Mouse (Mus musculus): ENCODE results near the gene Haghl. TPM values are rescaled to one million over a fixed set of nuclear protein-coding genes. Genes with fewer than 3 reads are reported as not detected.

The Haghl gene
- polyA plus RNA-seq, 1 experiment from 2014 or later = 121 TPM

- Histone ChIP-seq H3K4me1 (peaks cover 14% of the 10 kb centered on the region), H3K4me3 (peak within 1 kb of the TSS; percentile 68), H3K9ac (replicated peaks) (peak within 1 kb of the TSS; percentile 78), H3K4me2 (replicated peaks) (peak within 1 kb of the TSS; percentile 72), H3K27me3 (no peaks in the 10 kb centered on the region), H3K9me3 (no peaks in the 10 kb centered on the region), H3K27ac (replicated peaks) (no peak within 1 kb of the TSS), H3K36me3 (peaks cover 3% of the 10 kb centered on the region; the same call in 1 of the 2 replicates)
- under 1% methylated on average over 37 of the region's 37 CpGs for WGBS
- peak; percentile 88 for ATAC-seq (replicated peaks)
Observed at GRCm38 (mm10) chr17:25773549-25774120, 11.8 kb downstream of the Haghl start, which contains the start of gene Narfl. Gene Narfl, plus strand, starts transcription at chr17:25773776.

DNA sequence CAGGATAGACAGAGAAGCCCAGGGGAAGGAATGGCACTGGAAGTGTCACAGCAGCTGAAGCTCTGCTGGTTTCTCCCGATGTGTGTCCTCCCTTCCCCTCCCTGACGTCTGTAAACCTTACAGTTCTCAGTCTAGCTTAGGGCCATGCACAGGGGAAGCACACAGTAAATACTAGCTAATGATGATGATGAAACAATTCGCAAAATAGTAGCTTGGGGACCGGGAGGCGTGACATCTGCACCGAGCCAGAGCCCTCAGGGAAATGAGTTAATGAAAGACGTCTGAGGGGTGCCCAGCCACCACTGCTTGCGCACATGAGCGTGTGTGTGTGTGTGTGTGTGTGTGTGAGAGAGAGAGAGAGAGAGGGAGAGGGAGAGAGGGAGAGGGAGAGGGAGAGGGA is 16.1 kb downstream of the Haghl start:
- 50% methylated on average over 9 of the region's 9 CpGs for WGBS
- Histone ChIP-seq H3K9ac (replicated peaks) (no peak overlapping the region), H3K4me2 (replicated peaks) (no peak overlapping the region), H3K4me3 (no peak overlapping the region), H3K27me3 (no peaks in the 10 kb centered on the region), H3K36me3 (no peaks in the 10 kb centered on the region), H3K9me3 (no peaks in the 10 kb centered on the region), H3K4me1 (peaks cover 13% of the 10 kb centered on the region), H3K27ac (replicated peaks) (no peak overlapping the region)
- no peak for ATAC-seq (replicated peaks)

DNA sequence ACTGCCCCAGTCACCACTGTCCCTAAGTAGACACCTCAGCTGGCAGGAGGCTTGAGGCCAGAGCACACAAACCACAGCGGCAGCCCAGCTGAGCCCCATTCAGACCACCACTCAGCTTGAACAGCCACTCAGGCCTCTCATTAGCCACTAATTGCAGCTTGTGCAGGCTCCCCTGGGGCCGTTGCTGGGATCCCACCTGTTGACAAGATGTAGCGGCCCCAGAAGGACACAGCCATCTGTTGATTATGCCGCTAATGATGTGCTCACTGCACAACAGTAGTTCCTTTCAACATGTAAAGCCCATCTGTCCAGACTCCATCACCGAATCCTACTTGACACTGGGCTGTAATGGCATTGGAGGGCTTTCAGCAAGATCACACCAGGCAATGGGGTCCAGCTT is 19.6 kb downstream of the Haghl start:
- no peaks in the 10 kb centered on the region for H3K27me3 ChIP-seq
- H3K4me2 ChIP-seq (replicated peaks) = no peak overlapping the region
- WGBS = 10% methylated on average over 5 of the region's 5 CpGs
- no peak overlapping the region for H3K4me3 ChIP-seq
- H3K9me3 ChIP-seq = no peaks in the 10 kb centered on the region
- H3K36me3 ChIP-seq = no peaks in the 10 kb centered on the region
- H3K27ac ChIP-seq (replicated peaks) = no peak overlapping the region
- peaks cover 5% of the 10 kb centered on the region; the same call in 1 of the 2 replicates for H3K4me1 ChIP-seq
- ATAC-seq (replicated peaks) = no peak
- H3K9ac ChIP-seq (replicated peaks) = no peak overlapping the region

GRCm38 (mm10) chr17:25762591-25762990 is 22.9 kb downstream of the Haghl start:
- no peak overlapping the region for H3K4me2 ChIP-seq (replicated peaks)
- no peak overlapping the region for H3K4me3 ChIP-seq
- 52% methylated on average over 3 of the region's 3 CpGs for WGBS
- no peaks in the 10 kb centered on the region for H3K27me3 ChIP-seq
- H3K9me3 ChIP-seq = no peaks in the 10 kb centered on the region
- no peak for ATAC-seq (replicated peaks)
- no peaks in the 10 kb centered on the region for H3K36me3 ChIP-seq
- H3K9ac ChIP-seq (replicated peaks) = no peak overlapping the region
- H3K27ac ChIP-seq (replicated peaks) = no peak overlapping the region
- H3K4me1 ChIP-seq = peaks cover 5% of the 10 kb centered on the region; the same call in 1 of the 2 replicates

DNA sequence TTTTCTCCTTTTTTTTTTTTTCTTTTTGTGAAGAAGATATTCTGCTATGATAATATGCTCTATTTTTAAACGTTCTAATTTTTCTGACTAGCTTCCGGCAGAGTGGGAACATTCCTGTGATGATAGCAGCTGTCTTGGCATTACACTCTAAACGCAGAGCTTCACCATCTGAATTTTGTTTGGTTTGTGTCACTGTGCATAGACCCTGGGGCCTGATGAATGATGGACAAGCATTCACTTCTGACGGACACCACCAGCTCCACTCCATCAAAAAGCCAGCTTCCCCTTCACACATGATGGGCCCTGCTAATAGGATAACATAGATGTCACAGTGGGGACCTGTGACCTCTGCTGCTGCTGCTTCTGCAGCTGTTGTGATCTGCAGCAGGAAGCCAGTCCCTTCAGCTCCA is 23.9 kb downstream of the Haghl start:
- 58% methylated on average over 4 of the region's 4 CpGs for WGBS

DNA sequence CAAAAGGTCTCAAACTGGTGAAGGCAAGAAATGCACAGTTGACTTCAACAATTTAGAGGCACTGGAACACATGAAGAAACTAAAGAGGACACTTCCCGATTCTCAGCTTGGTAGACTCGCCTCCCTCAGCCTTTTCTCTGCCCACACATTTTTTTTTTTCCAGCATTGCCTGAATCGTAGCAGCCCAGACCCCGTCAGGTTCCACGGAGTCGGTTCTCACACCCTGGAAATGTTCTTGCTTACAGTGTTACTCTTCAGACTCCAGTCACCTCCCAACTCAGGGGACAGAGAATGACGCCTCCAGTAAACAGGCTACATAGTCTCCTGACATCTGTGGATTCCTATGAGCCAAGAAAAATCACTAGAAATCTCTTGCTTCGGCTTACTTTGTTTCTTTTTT is 25.3 kb downstream of the Haghl start:
- H3K4me2 ChIP-seq (replicated peaks) = no peak overlapping the region
- no peaks in the 10 kb centered on the region for H3K4me1 ChIP-seq
- no peak overlapping the region for H3K9ac ChIP-seq (replicated peaks)
- H3K9me3 ChIP-seq = no peaks in the 10 kb centered on the region
- no peaks in the 10 kb centered on the region for H3K27me3 ChIP-seq
- 81% methylated on average over 8 of the region's 8 CpGs for WGBS
- no peak overlapping the region for H3K27ac ChIP-seq (replicated peaks)
- ATAC-seq (replicated peaks) = no peak
- H3K36me3 ChIP-seq = no peaks in the 10 kb centered on the region
- no peak overlapping the region for H3K4me3 ChIP-seq

More for the DNA sequence above, 23.9 kb downstream of the Haghl start:
- no peaks in the 10 kb centered on the region for H3K36me3 ChIP-seq
- no peak overlapping the region for H3K4me3 ChIP-seq
- H3K27me3 ChIP-seq = no peaks in the 10 kb centered on the region
- H3K4me2 ChIP-seq (replicated peaks) = no peak overlapping the region
- no peak overlapping the region for H3K9ac ChIP-seq (replicated peaks)
- H3K9me3 ChIP-seq = no peaks in the 10 kb centered on the region
- ATAC-seq (replicated peaks) = no peak
- H3K27ac ChIP-seq (replicated peaks) = no peak overlapping the region
- peaks cover 5% of the 10 kb centered on the region; the same call in 1 of the 2 replicates for H3K4me1 ChIP-seq

DNA sequence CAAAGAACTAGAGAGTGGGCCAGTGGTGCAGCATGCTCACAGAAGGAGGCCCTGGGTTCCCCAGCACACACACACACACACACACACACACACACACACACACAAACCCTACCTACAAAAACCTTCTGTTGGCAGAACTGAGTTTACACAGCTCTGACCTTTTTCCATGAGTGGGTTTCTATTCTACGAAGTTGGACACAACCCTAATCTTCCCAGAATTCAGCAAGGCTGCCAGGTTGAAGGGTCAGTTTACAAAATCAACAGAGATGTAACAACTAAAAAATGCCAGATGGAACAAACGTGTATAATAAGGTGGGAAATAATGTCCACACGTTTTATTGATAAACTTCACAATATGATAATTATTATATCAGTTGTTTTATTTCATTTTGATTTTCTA is 27.8 kb downstream of the Haghl start:
- Histone ChIP-seq H3K9ac (replicated peaks) (no peak overlapping the region), H3K4me2 (replicated peaks) (no peak overlapping the region), H3K4me3 (no peak overlapping the region), H3K27me3 (no peaks in the 10 kb centered on the region), H3K9me3 (no peaks in the 10 kb centered on the region), H3K36me3 (no peaks in the 10 kb centered on the region), H3K27ac (replicated peaks) (no peak overlapping the region), H3K4me1 (no peaks in the 10 kb centered on the region)
- 81% methylated on average over 3 of the region's 3 CpGs for WGBS
- ATAC-seq (replicated peaks) = no peak

DNA sequence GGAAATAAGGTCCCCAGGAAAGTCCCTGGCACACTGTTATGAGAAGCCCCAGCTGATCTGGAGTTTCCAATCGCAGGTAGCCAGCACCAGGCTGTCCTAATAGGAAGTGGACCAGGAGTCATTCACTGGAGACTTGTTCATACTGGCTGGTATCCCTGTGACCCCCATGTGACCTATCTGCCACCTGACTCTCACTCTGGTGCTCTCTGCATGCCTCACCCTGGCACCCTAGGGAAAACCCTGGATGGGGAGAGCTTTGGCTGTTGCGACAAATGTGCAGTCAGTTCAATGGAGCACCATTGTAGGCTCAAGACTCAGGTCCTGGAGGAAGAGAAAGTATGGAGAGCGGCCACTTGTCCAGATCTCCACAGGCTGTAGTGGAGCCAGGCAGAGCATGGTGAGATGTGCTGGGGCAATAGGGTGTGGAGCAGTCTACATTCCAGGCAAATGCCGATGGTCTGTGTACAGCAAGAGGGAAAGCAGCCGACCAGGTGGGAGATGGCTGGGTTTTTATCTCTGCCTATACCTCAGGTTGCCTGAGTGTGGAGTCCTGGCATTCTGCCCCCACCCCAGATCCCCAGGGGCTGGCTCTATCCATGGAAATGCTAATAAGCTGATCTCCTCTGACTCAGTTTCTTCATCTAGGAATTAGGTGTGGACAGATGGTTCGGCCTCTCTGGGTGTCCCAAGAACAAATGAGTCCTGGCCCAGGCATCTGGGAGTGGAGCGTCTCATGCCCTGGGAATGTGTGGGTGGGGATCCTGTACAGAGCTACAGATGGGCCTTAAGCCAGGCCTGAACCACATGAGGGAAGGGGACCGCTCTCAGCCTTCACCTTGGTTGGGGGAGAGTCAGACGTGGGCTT is 28.9 kb downstream of the Haghl start:
- H3K9me3 ChIP-seq = no peaks in the 10 kb centered on the region
- no peak for ATAC-seq (replicated peaks)
- no peaks in the 10 kb centered on the region for H3K27me3 ChIP-seq
- no peak overlapping the region for H3K27ac ChIP-seq (replicated peaks)
- no peak overlapping the region for H3K4me3 ChIP-seq
- peaks cover 1% of the 10 kb centered on the region; the same call in 1 of the 2 replicates for H3K4me1 ChIP-seq
- 78% methylated on average over 9 of the region's 9 CpGs for WGBS
- no peak overlapping the region for H3K9ac ChIP-seq (replicated peaks)
- H3K36me3 ChIP-seq = no peaks in the 10 kb centered on the region
- no peak overlapping the region for H3K4me2 ChIP-seq (replicated peaks)

DNA sequence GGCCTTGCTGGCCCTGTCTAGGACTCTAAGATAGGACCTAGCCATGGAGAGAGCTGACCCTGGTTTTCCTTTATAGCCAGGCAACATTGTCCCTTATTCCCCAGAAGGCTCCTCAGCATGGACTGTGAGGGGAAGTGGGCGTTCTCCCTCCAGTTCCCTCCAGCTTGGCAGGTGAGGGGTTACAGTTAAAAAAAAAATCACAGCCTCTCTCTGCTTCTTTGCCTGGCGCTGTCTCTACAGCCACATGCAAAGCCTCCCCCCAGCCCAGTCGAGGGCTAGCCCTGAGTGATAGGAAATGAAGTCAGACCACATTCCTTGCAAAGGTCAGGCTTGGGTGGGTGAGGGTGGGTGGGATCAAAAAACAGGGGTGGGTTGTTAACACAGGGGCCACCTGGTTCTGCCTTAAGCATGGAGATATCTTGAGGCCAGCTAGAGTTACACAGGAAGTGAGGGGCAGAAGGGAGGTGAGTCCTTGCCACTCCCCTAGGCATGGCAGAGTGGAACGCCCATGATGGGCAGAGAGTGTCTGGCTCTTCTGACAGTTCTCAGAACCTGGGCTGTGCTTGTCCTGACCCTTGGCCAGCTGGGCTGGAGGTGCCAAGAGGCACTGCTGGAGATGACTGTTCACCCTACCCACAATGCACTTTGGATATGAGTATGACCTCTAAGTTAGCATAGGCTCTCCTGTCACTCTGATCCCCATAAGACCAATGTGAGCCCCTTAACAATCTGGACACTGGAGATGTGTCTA is 29.7 kb downstream of the Haghl start:
- Histone ChIP-seq H3K36me3 (no peaks in the 10 kb centered on the region), H3K9ac (replicated peaks) (no peak overlapping the region), H3K4me3 (no peak overlapping the region), H3K27me3 (no peaks in the 10 kb centered on the region), H3K4me2 (replicated peaks) (no peak overlapping the region), H3K27ac (replicated peaks) (no peak overlapping the region), H3K9me3 (no peaks in the 10 kb centered on the region), H3K4me1 (peaks cover 6% of the 10 kb centered on the region; the same call in 1 of the 2 replicates)
- no peak for ATAC-seq (replicated peaks)
- WGBS = 59% methylated on average over 4 of the region's 4 CpGs

GRCm38 (mm10) chr17:25755086-25755485 is 30.4 kb downstream of the Haghl start:
- no peak overlapping the region for H3K4me3 ChIP-seq
- 77% methylated on average over 4 of the region's 4 CpGs for WGBS

GRCm38 (mm10) chr17:25754241-25754640 is 31.2 kb downstream of the Haghl start, which contains the start of gene Msln:
Gene Msln, minus strand, starts transcription at chr17:25754378.
- Histone ChIP-seq H3K4me3 (no peak within 1 kb of the TSS), H3K9me3 (no peaks in the 10 kb centered on the region), H3K4me2 (replicated peaks) (no peak within 1 kb of the TSS), H3K9ac (replicated peaks) (no peak within 1 kb of the TSS), H3K27me3 (no peaks in the 10 kb centered on the region), H3K36me3 (no peaks in the 10 kb centered on the region), H3K4me1 (peaks cover 6% of the 10 kb centered on the region; the same call in 1 of the 2 replicates), H3K27ac (replicated peaks) (no peak within 1 kb of the TSS)
- no peak for ATAC-seq (replicated peaks)
- WGBS = 79% methylated on average over 9 of the region's 9 CpGs

More at GRCm38 (mm10) chr17:25755086-25755485, 30.4 kb downstream of the Haghl start:
- no peak for ATAC-seq (replicated peaks)
- no peak overlapping the region for H3K9ac ChIP-seq (replicated peaks)
- no peaks in the 10 kb centered on the region for H3K9me3 ChIP-seq
- no peak overlapping the region for H3K4me2 ChIP-seq (replicated peaks)
- H3K4me1 ChIP-seq = peaks cover 6% of the 10 kb centered on the region; the same call in 1 of the 2 replicates
- no peaks in the 10 kb centered on the region for H3K27me3 ChIP-seq
- H3K36me3 ChIP-seq = no peaks in the 10 kb centered on the region
- H3K27ac ChIP-seq (replicated peaks) = no peak overlapping the region

DNA sequence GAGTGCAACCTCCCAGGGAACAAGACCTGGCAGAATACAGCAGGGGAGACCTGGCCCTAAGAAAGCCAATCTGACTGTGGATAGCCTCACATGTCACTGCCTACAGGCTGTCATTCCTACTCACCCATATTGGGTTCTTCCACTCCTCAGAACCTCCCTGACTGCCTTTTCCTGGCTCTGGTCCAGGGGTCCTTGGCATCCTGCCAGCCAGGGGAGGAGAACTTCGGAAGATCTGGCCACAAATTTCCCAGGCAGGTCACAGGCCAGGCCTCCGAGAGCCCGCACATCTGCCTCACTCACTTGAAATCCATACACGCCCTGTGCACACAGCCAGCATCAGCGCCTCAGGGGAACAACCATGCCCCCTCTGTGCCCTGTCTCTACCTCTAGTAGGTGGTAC is 34.0 kb downstream of the Haghl start:
- H3K4me1 ChIP-seq = peaks cover 6% of the 10 kb centered on the region; the same call in 1 of the 2 replicates
- H3K4me3 ChIP-seq = no peak overlapping the region
- H3K27ac ChIP-seq (replicated peaks) = no peak overlapping the region
- no peaks in the 10 kb centered on the region for H3K36me3 ChIP-seq
- H3K9me3 ChIP-seq = no peaks in the 10 kb centered on the region
- no peak overlapping the region for H3K9ac ChIP-seq (replicated peaks)
- no peak overlapping the region for H3K4me2 ChIP-seq (replicated peaks)
- no peak for ATAC-seq (replicated peaks)
- WGBS = 37% methylated on average over 5 of the region's 5 CpGs
- no peaks in the 10 kb centered on the region for H3K27me3 ChIP-seq
